Mouse (Mus musculus) MEL (cell line): ENCODE results near the gene Gpr19.

Experiments used
- CTCF ChIP-seq, 3 experiments: IDR thresholded peaks in 2 of 3; conservative IDR thresholded peaks in 1 of 3; 2 replicates each; pipeline ENCODE4 v1.5.1; 2011 to 2012; ENCODE audit warnings: low read length in 3 of 3, low read depth in 2 of 3, mild to moderate bottlenecking in 2 of 3, improper control_type of control experiment in 1 of 3, inconsistent platforms in 1 of 3, mixed read lengths in 1 of 3, moderate library complexity in 1 of 3; ENCODE audit not compliant: control insufficient read depth in 1 of 3, insufficient read depth in 1 of 3, poor library complexity in 1 of 3, severe bottlenecking in 1 of 3
- E2F4 ChIP-seq: IDR thresholded peaks from 2 replicates; pipeline ENCODE4 v1.6.1; 2011; ENCODE audit warnings: low read depth, low read length, improper control_type of control experiment, borderline replicate concordance
- EP300 ChIP-seq, 2 experiments: IDR thresholded peaks; 2 replicates each; pipeline ENCODE4 v1.6.1; 2011; ENCODE audit warnings: improper control_type of control experiment in 2 of 2, low read length in 2 of 2, low read depth in 1 of 2, mild to moderate bottlenecking in 1 of 2
- KAT2A ChIP-seq: conservative IDR thresholded peaks from 2 replicates; pipeline ENCODE4 v1.6.1; 2012; ENCODE audit warnings: low read depth, low read length, improper control_type of control experiment, inconsistent platforms
- MAZ ChIP-seq: IDR thresholded peaks from 2 replicates; pipeline ENCODE4 v1.6.1; 2012; ENCODE audit warnings: low read depth, mild to moderate bottlenecking, inconsistent platforms, low read length, improper control_type of control experiment
- POLR2A ChIP-seq, 2 experiments: IDR thresholded peaks; 2 replicates each; pipeline ENCODE4 v1.6.1; 2011 to 2012; ENCODE audit warnings: low read length in 2 of 2, mild to moderate bottlenecking in 2 of 2, control low read depth in 1 of 2, improper control_type of control experiment in 1 of 2, low read depth in 1 of 2, moderate library complexity in 1 of 2; ENCODE audit not compliant: control insufficient read depth in 1 of 2, insufficient read depth in 1 of 2, poor library complexity in 1 of 2
- RCOR1 ChIP-seq: IDR thresholded peaks from 2 replicates; pipeline ENCODE4 v1.6.1; 2012; ENCODE audit warnings: low read depth, mild to moderate bottlenecking, inconsistent platforms, low read length, improper control_type of control experiment
- SIN3A ChIP-seq: IDR thresholded peaks from 2 replicates; pipeline ENCODE4 v1.6.1; 2012; ENCODE audit warnings: low read length, improper control_type of control experiment, inconsistent platforms
- ZC3H11A ChIP-seq: IDR thresholded peaks from 2 replicates; pipeline ENCODE4 v1.6.1; 2012; ENCODE audit warnings: low read depth, mild to moderate bottlenecking, inconsistent platforms, low read length, improper control_type of control experiment
- ZKSCAN1 ChIP-seq: IDR thresholded peaks from 2 replicates; pipeline ENCODE4 v1.6.1; 2012; ENCODE audit warnings: low read depth, mild to moderate bottlenecking, inconsistent platforms, low read length, improper control_type of control experiment, moderate library complexity
- ZNF384 ChIP-seq: IDR thresholded peaks from 2 replicates; pipeline ENCODE4 v1.6.1; 2012; ENCODE audit warnings: low read depth, mild to moderate bottlenecking, inconsistent platforms, low read length, improper control_type of control experiment

DNA sequence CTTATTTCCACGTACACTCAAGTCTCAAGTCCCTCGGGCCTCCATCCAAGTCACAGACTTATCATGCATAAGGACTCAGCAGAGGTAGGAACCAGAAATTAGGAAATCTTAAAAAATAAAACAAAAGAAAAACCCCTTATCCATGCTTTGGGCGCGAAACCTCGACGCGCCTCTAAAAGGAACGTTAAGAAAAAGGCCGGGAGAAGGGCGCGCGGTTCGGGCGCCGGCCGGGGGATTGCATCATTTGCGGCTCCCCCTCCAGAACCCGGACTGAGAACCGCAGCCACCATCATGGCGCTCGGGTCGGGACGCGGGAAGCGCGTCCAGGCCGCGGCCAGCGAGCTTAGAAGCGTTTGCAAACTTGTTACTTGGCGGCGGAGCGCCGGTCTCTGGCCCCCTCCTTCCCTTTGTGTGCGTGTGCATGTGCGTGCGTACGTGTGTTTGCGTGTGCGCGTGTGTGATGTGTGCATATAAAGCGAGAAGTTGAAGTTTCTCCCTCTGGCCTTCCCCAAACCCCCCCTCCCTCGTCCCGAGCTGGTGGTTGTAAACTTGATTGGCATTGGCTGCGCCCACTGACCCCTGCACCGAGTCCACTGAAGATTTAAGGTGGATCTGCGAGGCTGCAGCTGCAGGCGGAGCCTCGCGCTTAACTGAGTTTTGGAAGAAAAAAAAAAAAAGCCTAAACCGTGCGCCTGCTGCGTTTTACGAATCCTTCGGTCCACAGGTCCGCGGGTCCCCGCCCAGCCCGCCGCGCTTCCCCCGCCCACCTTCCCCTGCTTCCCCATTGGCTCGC, 29.9 kb upstream of the Gpr19 start:
- TF ChIP-seq KAT2A (peak; percentile 39; the same call in 1 of the 2 replicates), MAZ (peak; percentile 75), SIN3A (peak; percentile 75), CTCF (IDR thresholded peaks at IDR 0.05 in 2 of 3, conservative IDR thresholded peaks at IDR 0.05 in 1 of 3; ENCODE audit: control insufficient read depth in 1 of 3, insufficient read depth in 1 of 3, low read depth in 2 of 3, low read length in 3 of 3, poor library complexity in 1 of 3, severe bottlenecking in 1 of 3) (no peak), ZNF384 (peak; percentile 97), ZC3H11A (no peak), POLR2A (IDR thresholded peaks at IDR 0.05; ENCODE audit: control insufficient read depth in 1 of 2, insufficient read depth in 1 of 2, low read depth in 1 of 2, low read length in 2 of 2, poor library complexity in 1 of 2) (peak; percentile 62 to 87), EP300 (IDR thresholded peaks at IDR 0.05; ENCODE audit: low read depth in 1 of 2, low read length in 2 of 2) (peak in 1 of 2 experiments; percentile 43; a peak in 1 of 4 replicates), ZKSCAN1 (no peak), E2F4 (peak; percentile 81; the same call in 1 of the 2 replicates), RCOR1 (no peak)
